Mouse (Mus musculus): ENCODE data around the gene Rab43. TPM values are rescaled to one million over a fixed set of nuclear protein-coding genes. Genes with fewer than 3 reads are reported as not detected.
"Not testable (repeated sequence)": the region's sequence is repeated elsewhere in the genome, so short reads cannot be mapped to it uniquely, and the experiment has no call there.

Gene Rab43
- total RNA-seq, 2 experiments from 2014 or later: 16.9 to 26.4 TPM

DNA sequence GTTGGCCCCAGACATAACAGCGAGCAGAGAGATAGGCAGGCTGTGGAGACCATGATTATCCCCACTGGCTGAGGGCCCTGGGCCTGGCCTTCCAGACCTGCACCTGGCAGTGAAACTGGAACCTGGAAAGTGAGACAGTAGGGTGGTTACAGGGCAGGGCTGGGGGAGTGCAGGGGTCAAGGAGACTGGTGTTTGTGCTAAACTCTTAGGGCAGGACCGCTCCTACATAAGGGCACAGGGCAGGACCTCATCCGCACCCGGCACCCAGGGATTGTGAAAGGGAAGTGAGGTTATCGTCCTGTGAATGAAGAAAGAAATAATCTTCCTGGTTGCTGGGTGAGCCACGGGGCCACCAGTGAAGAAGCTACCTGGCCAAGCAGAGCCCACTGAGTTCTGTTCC lies 22.2 kb downstream of the Rab43 start:
- intact Hi-C loops (cut with DNase I): no loop called here
- DNase-seq: no peak

DNA sequence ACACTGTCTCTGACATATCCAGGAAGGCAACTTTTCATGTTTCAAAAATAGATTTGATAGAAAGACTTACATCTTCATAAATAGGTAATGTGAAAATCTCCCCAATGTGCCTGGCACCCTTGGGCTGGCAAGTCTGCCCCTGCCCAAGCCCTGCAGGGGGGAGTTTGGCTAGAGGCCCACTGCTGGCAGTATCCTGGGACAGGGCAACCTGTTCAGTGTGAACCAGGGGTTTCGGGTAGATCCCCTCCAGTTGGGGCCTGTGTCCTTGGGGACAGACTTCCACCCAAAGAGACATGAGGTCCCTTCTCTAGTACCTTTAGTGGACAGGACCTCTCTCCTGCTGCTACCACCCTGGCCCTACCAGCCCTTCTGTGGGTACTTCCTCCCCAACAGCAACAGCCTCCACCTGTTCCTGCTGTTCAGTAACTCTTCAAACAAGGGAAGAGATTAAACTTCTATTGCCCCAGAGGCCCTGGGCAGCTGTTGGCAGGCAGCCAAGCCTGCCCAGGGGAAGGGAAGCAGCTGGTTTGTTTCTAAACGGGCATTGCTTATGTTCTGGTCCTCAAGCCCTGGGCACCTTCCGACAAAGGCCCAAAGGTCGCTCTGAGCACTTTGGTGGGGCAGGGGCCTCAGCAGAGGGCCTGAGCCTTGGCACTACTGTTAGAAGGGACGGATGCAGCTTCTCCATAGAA lies 22.9 kb downstream of the Rab43 start:
- DNase-seq: peak; percentile 49 to 51
- intact Hi-C loops (cut with DNase I): no loop called here

DNA sequence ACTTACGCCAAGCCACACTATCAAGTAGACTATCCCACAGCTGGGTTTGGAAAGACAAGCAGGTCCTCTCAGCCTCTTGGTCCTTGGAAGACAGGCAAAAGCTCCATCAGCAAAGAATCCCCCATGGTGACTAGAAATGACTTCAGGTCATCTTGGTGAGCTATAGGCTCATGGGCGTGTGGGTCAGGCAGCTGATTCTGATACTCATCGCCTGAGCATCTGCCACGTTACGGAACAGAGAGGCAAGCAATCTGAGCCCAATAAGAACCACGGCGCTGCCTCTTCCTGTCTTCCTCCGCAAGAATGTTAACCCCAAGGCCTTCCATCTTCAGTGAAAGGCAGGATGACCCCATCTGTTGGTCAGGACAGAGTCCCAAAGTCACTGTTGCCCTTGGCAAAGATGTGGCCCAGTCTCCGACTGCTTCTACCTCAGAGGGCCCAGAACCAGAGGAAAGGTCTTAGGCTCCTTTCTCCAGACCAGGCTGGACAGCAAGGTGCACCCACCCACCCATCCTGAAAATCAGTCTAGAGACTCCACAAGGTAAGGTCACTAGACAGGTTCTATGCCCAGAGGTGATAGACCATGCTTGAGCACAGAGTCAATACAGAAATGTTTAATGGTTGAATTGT lies 23.6 kb downstream of the Rab43 start:
- DNase-seq: no peak
- intact Hi-C loops (cut with DNase I): no loop called here

DNA sequence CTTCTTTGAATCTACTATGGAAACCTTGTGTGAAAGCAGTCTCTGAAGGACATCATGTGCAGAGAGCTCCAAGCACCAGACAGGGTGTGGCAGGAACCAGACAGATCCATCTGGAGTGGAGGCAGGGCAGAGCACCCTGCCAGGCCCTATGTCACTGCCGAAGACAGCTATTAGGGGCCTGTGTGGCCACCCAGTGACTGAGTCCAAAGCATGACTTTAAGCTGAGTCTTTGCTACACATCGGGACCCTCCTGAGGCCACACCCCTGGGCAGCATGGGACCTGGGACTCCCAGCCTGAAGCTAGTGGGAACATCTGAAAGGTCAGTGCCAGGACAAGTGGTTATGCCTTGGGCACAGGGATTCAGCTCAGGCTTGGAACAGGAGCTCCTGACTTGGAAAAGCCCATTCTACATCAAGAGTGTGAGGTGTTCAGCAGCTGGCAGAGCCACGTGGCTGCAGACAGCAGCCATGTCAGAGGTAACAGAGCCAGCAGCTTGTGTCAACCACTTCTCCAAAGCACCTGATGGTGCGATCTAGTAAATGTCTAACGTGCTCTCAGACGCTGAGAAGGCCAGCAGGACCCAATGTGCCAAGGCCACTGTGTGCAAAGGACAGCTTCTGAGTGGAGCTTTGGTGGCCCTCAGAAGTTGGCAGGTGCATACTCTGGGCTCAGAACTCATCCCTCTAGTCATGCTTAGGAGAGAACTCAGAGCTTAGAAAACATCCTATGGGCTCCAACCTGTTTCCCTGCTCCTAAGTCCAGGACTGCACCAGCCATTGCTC lies 24.7 kb downstream of the Rab43 start:
- peak; percentile 46 to 49 for DNase-seq
- intact Hi-C loops (cut with DNase I): no loop called here

DNA sequence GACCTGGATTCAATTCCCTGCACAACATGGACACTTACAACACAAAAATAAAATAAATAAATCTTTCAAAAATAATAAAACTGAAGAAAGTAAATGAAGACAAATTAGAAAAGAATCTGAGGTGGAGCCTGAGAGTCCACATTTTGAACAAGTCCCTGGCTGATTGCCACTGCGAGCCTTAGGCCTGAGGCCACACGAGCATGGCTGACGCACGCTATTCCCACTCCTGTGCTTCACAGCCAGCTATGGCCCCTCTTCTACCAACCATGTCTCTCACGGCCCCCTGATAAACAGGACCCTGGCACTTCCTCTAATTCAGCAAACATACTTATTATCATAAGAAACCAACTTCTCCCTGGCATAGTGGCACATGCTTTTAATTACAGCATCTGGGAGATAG lies 25.3 kb downstream of the Rab43 start:
- DNase-seq: no peak
- intact Hi-C loops (cut with DNase I): no loop called here

DNA sequence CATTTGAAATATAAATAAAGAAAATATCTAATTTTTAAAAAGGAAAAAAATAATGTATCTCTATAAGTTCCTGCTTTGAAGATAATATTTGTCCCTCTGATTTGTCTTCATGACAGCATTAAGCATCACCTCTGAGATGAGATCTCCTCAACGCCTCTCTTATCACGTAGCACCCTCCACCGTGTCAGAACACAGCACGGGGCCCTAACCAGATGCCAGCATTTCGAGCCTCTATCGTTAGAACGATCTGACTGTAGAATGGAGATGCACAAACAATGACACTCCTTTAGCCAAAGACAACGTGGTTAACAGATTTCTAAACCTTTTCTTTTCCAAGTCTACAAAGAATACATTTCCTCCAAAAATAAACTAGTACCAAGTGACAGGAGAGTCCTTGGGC lies 27.9 kb downstream of the Rab43 start:
- intact Hi-C loops (cut with DNase I): no loop called here
- no peak for DNase-seq

DNA sequence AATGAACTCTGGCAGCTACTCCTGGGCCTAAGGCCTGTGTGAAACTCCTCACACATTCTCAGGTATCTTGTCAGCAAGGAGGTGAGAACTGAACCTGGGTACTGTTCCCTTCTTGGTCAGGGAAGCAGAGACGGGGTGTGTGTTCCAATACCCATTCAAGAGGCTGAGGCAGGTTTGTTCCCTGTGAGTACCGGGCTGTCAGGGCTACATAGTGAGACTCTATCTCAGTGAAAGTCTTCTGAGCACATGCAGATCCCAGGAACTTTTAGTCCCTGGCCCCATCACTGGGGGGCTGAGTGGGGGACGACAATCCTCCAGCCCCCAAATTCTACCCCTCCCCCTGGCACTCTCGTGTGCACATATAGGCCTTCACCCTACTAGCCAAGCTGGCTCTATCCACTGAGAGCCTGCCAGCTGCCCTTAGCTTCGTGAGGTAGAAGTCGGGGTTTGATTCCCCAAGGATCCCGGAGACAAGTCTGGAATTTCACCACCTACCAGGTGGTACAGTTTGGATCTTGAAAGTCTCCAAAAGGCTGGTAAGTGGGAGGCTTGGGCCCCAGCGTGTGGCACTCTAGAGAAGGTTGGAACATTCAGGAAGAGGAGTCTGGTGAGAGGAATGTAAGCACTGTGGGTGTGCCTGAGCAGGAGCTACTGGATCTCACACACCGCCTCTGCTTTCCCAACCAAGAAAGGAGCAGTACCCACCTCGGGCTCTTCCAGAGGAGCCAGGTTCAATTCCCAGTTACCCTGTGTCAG lies 31.2 kb downstream of the Rab43 start:
- DNase-seq: no peak
- intact Hi-C loops (cut with DNase I): no loop called here

DNA sequence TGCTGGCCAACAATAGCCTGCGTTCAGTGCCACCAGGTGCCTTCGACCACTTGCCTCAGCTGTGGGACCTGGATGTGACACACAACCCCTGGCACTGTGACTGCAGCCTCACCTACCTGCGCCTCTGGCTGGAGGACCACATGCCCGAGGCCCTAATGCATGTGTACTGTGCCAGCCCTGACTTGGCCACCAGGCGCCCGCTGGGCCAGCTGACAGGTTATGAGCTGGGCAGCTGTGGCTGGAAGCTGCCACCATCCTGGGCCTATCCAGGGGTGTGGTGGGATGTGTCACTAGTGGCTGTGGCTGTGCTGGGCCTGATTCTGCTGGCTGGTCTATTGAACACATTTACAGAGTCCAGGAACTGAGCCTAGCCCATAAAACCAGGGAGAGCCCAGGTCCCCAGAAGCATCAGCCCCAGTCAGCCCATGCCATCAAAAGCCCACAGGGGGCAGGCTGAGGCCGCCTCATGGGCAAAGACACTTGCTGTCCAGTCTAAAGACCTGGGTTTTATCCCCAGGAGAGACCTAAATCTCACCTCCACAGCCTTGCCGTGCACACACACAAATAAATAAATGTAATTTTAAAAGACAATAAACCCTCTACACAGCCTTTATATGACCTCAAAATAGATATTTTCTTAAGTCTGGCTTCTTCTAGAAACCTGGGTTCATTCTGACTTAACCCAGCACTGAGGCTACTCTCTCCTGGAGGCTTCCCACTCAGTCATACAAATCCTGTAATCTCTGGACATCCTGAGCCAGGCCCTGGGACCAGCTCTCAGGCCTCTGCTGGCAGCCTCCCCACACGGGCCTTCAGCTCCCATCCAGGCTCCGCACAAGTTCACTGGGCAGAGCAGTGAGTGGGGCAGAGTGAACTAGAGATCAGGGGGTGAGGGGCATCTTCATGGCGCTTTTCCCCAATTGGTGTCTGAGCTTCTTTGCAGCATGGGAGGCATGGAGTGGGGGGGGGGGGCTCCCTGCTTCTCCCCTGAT lies 32.5 kb downstream of the Rab43 start:
- intact Hi-C loops (cut with DNase I): no loop called here
- no peak for DNase-seq

DNA sequence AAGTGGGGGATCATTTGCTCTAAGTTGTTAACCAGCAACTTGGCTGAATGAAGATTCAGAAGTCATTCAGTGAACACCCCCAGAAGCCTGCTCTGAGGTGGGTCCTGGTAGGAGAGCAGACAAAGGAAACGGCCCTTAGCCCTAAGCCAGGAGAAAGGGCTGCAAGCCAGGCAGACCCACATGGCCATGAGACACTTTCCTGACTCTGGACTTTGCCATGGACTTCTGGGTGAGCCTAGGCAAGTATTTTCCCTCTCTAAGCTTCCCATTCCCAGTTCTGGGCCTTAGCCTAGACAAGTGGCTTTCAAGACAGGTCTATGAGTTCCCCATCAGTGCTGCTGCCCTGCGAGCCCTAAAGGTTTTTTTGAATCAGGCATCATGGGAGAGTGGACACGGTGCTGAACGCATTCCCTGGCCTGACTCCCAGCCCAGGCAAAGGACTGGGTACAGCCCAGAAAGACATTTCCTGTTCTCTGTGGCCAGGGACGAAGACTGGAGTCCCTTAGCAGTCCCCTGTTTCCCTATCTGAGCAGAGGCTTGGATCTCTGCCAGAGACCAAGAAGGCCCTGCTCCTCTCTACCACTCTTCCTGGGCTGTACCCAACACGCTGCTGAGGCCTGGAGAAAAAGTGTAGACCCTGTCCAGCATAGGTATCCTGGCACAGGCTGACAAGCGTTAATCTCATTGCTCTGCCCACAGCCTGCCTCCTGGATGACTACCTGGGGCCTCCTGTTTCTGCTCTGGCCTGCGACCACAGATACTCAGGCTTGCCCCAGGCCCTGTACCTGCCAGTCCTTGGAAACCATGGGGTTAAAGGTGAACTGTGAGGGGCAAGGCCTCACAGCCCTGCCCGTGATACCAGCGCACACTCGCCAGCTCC lies 33.4 kb downstream of the Rab43 start:
- peak; percentile 38 to 47 for DNase-seq
- intact Hi-C loops (cut with DNase I): no loop called here

DNA sequence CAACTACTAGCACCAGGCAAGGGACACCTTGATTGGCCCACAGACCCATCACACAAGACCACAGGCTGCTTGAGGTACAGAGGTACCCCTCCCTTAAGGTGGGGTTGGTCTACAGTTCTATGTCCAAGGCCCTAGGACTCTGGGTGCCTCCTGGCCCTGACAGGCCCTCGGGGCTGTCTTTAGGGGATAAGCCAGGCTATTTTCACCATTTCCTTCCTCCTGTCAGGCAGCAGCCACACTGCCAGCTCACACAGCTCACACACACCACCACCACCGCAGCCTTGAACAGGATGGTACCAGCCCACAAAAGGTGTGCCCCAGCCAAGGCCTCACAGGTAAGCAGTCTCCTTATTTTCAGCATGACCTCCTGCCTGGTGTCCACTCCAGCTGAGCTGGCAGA lies 34.1 kb downstream of the Rab43 start, which contains the start of gene Gp9:
TSS of gene Gp9 (plus strand) at position 231 of the 400 bp plus-strand sequence.
- intact Hi-C loops (cut with DNase I): no loop called here
- DNase-seq: no peak

DNA sequence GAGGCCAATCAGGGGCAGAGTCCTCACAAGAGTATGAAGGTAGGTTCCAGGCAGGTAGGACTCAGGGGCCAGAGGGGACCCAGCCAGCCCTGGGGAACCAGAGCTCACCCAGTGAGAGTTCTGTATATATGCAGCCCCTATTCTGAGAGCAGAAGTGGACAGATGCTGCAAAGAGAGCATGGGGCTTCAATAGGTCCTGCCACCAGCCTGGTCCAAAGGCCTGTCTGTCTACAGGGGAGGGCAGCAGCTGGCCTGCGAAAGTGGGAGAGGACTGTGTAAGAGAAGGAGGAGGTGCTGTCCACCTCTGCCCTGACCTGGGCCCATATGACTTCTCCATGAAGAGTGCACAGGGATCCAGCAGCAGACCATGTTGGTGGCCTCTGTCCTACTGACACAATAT lies 35.3 kb downstream of the Rab43 start:
- DNase-seq: no peak
- intact Hi-C loops (cut with DNase I): no loop called here

DNA sequence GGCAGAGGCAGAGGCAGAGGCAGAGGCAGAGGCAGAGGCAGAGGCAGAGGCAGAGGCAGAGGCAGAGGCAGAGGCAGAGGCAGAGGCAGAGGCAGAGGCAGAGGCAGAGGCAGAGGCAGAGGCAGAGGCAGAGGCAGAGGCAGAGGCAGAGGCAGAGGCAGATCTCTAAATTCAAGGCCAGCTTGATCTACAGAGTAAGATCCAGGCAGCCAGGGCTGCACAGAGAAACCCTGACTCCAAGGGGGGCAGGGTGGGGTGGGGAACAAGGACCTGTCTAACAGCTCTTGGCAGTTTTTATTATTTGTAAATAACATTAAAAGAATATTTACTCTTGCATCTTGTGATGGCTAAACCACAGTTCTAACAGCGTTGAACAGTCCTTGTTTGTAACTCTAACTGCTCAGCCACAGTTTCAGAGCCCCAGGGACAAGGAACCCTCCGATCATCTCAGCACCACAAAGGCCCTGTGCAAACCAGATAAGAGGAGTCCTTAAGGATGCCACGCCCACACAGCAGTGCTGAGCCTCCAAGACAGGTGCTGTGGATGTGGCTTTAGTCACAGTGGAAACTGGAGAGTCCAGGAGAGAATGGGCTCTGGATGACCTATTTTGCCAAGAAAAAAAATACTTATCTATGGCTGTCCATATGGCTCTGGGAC lies 36.2 kb downstream of the Rab43 start:
- intact Hi-C loops (cut with DNase I): no loop called here
- DNase-seq: no peak

DNA sequence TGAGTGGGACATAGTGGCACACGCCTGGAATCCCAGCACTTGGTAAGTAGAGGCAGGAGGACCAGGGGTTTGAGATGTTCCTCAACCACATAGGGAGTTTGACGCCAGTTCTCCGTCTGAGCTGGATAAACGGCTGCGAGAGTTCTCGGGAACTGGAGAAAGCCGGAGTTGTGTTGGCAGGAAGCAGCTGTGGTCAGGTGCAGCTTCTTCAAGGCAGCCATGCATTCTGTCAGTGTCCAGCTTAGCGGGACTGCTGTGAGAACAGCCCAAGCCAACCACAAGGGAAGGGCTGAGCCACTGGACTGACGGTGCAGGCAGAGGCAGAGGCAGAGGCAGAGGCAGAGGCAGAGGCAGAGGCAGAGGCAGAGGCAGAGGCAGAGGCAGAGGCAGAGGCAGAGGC lies 37.1 kb downstream of the Rab43 start:
- intact Hi-C loops (cut with DNase I): loop anchor here (5.0 kb wide), 1 partner anchor 68 kb away; no protein-coding TSS in a partner anchor
- DNase-seq: no peak

DNA sequence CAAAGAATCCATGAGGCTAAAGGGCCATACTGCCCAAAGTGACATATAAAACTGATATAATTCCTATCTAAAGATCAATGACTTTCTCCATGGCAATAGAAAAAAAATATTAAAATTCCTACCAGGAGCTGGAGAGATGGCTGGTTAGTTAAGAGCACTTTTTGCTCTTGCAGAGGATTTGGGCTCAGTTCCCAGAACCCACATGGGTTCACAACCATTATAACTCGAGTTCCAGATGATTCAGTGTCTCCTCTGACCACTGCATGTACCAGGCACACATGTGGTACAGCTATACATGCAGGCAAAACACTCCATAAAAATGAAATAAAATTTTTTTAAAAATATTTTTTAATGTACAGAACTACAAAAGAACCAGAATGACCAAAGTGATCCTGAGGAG lies 37.5 kb downstream of the Rab43 start:
- DNase-seq: no peak
- intact Hi-C loops (cut with DNase I): loop anchor here (5.0 kb wide), 1 partner anchor 67 kb away; no protein-coding TSS in a partner anchor

DNA sequence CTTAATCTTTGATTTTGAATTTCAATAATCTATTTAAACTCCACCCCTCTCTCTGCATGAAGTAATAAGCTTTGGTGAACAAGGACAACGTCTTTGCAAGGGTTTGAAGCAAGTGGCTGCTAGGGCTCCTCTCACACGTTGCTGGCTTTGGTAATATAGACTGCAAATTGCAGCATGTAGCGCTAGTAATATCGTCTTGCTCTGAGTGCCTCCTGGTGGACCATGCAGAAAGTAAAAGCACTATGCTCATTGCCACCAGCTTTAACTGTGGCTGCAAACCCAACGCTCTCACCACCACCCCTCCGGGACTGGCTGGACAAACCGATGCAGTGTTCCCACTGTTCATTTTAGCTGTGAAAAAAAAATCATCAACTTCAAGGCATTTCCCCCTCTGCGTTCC lies 41.3 kb downstream of the Rab43 start:
- intact Hi-C loops (cut with DNase I): loop anchor here (5.0 kb wide), 1 partner anchor 63 kb away; no protein-coding TSS in a partner anchor
- DNase-seq: peak in 1 of 2 experiments; percentile 27

DNA sequence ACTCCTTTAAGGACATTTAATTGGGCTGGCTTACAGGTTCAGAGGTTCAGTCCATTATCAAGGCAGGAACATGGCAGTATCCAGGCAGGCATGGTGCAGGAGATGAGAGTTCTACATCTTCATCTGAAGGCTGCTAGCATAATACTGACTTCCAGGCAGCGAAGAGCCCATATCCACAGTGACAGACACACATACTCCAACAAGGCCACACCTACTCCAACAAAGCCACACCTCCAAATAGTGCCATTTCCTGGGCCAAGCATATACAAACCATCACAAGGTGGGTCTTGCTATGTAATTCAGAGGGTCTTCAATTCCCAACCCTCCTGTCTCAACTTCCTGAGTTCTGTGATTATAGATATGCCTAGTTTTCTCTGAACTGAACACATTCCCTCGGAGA lies 47.7 kb downstream of the Rab43 start:
- intact Hi-C loops (cut with DNase I): loop anchor here (5.0 kb wide), 2 partner anchors 48 to 63 kb away; partner anchors contain the start of gene Rab43
- not testable (repeated sequence) for DNase-seq

DNA sequence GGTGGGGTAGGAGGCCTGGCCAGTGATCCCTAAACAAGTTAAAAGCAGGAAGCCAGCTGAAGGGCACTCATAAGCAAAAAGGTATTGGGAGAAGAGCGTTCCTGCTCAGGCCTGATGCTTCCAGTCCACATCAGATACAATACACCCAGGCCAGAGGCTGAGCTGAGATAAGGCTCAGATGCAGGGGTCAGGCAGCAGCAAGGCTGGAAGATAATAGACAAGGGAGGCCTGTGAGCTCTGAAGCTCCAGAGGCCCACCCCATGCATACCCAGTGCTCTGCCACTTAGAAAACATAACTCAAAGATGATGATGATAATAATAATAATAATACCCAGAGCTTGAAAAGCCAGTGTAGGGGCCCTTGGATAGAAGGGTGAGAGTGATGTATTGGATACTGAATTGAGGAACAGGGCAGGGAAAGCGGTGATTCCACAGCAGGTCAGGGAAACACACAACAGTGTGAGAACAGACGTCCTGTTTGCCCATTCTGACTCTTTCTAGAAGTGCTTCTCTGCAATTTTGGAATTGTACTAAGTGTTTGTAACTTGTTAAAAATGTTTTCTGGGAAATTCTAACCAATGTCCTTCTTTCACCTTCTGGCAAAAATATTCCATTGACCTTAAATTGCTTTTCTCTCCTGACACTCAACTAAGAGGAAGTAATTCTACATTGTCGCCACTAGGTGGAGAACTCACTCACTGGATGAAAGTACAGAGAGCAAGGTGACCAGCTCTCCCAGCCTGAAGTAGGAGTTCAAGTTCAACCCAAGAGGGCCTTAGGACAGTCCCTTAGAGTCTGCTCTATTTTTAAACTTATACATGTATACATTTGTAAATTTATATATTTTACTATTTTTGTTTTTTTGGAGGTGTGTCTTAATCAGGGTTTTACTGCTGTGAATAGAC lies 48.3 kb downstream of the Rab43 start:
- peak in 1 of 2 experiments; percentile 54 for DNase-seq
- intact Hi-C loops (cut with DNase I): loop anchor here (5.0 kb wide), 2 partner anchors 49 to 64 kb away; partner anchors contain the start of gene Rab43

Data from heart, postnatal 10 days (tissue).